Mouse (Mus musculus): ENCODE measurements around the gene Lrrk1.

Lrrk1 gene

DNA sequence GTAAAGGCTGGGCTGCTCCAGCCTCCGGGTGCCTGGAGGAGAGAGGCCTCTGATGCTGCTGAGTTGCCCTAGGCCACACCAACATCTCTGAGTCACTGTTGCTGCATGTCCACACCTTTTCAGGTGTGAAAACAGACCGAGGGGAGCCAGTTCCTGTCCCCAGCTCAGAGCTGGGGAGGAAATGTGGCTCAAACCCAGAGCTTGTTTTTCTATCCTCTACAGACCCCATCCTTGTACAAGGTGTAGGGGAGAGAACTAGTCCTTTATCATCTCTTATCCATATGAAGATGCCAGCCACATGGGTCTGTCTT is 159.6 kb downstream of the Lrrk1 start:
- DNase-seq (ENCODE audit: low read depth, low spot score): no peak

DNA sequence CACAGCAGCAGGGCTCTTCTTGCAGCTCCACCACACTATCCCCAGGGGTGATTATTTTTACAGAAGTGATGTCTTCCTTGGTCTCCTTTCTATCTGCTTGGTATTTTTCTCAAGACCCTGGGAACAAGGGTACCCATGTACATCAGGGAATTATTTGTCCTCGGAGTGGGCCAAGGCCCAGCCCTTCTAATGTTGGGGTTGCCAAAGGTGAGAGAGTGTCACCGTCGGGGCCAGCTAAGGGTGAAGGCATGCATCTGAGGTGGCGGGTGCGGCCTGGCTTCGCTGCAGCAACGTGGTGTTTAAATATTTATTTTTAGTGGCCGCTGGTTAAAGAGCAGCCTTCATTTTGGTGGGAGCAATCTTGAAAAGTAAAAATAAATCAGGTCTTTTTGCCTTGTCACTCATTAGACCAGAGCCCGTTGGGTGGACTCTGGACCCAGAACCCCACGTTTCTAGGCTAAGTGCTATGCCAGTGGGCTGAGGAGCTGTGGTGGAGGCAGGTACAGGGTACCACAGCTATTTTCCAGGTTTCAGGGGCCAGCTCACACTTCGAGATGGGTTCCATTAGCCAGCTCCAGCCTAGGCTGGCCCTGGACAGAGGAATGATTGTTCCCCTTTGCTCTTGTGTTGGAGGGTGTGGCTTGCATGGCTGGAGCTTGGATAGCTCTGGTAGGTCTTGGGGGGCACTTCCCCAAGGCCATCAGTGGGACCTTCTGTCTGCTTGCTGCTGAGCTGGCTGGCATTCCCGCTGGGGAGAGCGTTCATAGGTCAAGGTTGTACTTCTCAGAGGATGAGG is 160.1 kb downstream of the Lrrk1 start:
- no peak for DNase-seq (ENCODE audit: low read depth, low spot score)

DNA sequence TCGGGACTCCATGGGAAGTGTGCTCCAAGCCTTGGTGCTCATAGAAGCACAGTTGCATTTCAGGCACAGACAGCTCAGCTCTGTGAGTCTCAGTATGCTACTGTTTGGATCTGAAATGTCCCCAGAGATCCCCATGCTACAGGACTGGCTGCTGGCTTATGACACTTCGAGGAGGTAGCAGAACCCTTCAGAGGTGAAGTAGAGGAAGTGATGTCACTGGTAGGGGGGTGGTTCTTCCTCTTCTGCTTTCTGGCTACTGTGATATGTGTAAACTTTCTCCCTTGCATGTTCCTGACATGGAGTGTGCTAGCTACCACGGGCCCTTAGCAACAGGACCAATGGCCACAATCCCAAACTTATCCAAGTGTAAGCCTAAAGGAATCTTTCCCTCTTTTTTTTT is 162.3 kb downstream of the Lrrk1 start:
- DNase-seq (ENCODE audit: low read depth, low spot score): no peak

DNA sequence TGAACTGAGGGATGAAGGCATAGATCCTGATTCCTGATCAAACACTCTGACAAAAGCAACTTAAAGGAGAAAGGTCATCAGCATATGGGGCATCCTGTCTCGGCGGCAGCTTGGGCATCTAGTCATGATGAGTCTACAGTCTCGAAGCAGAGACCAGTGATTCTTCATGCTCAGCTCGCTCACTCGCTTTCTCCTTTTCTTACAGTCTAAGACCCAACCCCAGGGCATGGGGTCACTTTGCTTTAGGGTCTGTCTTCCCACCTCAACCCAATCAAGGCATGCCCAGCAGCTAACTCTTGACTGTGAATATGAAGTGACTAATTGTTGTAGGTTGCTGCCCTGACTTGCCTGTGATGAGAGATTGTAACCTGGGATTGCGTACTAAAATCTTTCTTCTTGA is 163.6 kb downstream of the Lrrk1 start:
- DNase-seq (ENCODE audit: low read depth, low spot score): no peak

- no peak for DNase-seq (ENCODE audit: low read depth, low spot score)
Observed at GRCm38 (mm10) chr7:66223731-66224130, 164.4 kb downstream of the Lrrk1 start.

DNA sequence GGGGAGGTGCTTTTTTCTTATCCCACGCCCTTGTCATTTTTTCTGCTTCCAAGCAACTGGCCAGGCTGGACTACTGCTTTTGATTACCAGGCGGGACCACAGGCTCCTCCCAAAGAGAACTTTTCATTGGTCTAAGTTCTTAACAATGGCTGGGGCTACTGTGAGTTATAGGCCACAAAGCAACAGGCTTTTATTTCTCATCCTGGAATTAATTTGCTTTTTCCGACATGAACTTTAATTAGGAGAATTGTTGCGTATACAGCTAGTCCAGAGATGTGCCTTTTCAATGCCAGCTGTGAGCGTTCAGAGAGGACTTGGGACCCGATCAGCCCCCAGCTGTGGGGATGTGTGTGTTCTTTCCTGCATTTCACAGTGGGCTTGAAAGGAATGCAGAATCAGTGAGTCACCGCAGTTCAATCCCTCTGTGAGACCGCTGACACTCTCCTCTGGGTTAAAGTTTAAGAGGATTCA is 165.5 kb downstream of the Lrrk1 start:
- DNase-seq (ENCODE audit: low read depth, low spot score): peak; percentile 59

DNA sequence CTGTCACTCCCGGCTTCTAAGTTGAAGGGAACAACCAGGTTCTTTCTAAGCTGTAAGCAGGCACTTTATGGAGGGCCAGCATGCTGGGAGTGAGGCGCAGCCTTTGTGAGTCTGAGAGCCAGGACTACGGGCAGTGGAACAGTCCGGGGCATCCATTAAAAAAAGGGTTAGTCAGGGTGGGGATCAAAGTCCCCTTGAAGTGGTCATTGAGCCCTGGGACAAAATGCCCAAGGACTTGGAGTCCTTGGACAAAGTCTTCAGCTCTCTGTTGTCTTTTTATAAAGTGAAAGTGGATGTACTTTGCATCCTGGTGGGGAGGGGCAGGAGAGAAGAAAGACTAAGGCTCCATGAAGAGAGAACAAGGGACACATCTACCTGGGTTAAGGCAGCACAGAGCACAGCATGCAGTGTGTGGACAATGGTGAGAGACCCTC is 168.3 kb downstream of the Lrrk1 start:
- DNase-seq (ENCODE audit: low read depth, low spot score): no peak

- no peak for DNase-seq (ENCODE audit: low read depth, low spot score)
Observed at GRCm38 (mm10) chr7:66219028-66219793, 168.9 kb downstream of the Lrrk1 start.

GRCm38 (mm10) chr7:66218193-66219014 is 169.7 kb downstream of the Lrrk1 start:
- peak; percentile 50 for DNase-seq (ENCODE audit: low read depth, low spot score)

GRCm38 (mm10) chr7:66217531-66218094 is 170.5 kb downstream of the Lrrk1 start:
- no peak for DNase-seq (ENCODE audit: low read depth, low spot score)

- DNase-seq (ENCODE audit: low read depth, low spot score): no peak
Observed at GRCm38 (mm10) chr7:66217011-66217410, 171.1 kb downstream of the Lrrk1 start.

DNA sequence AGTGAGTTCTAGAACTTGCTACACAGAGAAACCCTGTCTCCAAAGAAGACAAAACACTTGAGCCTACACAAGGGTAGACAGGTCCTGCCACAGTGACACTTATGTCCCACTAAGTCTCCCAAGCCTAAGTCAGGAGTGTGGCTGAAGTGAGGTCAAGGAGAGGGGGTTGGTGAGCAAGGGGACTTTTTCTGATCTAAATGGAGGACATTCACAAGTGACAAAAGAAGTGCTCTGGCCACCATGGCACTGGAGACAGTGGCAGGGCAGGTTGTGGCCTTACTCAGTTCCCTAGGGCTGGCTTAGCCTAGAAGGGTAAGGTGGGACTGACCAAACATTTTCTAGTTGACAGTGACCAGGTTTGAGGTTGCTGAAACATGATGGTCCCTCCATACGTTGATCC is 172.2 kb downstream of the Lrrk1 start:
- DNase-seq (ENCODE audit: low read depth, low spot score): no peak

GRCm38 (mm10) chr7:66214477-66214876 is 173.7 kb downstream of the Lrrk1 start:
- no peak for DNase-seq (ENCODE audit: low read depth, low spot score)

DNA sequence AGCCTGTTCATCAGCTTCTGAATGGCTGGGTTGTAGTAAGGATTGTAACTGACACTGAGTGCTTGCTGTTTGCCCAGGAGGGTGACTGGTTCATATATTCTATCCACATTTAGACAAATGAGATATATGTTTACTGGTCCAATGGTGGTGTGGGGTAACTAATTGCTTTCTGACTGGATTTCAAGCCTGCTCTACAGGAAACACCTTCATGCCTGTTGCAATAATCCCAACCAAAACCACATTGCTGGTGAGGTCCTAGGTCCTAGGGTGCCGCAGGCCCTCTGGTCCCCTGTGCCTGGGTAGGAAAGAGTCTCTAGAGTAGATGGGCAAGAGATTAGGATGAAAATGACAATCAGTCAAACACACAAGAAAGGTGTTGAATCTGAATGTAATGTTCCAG is 175.3 kb downstream of the Lrrk1 start:
- DNase-seq (ENCODE audit: low read depth, low spot score): no peak

DNA sequence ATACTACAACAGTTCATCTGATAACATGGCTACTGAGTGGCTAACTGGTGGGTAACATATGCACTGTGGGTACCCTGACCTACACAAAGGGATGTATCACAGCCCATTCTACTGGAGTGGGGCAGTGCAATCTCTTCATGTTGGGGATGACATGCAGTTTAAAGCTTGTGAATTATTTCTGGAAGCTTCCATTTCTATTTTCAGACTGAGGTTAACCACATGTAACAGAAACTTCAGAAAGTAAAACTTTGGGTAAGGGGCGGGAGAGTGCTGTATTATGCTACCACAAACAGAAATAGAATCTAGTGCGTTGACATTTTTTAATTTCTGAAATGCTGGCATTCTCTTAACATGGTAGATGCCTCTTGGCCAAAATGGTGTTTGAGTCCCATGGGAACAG is 178.2 kb downstream of the Lrrk1 start:
- no peak for DNase-seq (ENCODE audit: low read depth, low spot score)

DNA sequence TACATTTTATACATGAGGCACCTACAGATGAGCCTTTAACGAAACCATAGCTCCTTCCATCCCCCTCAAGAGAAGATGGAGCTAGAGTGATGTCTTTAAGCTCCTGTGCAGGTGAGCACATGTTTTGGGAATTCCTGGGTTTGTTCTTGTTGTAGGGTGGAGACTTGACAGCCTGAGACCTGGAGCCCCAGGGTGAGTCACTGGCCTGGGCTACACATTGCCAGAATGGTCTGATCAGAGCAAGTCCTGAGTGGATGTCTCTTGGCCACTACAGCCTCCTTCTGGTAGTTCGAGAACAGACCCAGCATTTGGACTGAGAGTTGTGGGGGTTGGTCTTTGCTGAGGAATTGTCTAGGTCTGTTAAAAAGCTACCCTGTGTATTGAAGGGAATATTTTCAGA is 186.5 kb downstream of the Lrrk1 start:
- DNase-seq (ENCODE audit: low read depth, low spot score): no peak

GRCm38 (mm10) chr7:66200791-66201450 is 187.2 kb downstream of the Lrrk1 start:
- peak; percentile 29 for DNase-seq (ENCODE audit: low read depth, low spot score)

GRCm38 (mm10) chr7:66200383-66200782 is 187.8 kb downstream of the Lrrk1 start:
- DNase-seq (ENCODE audit: low read depth, low spot score): no peak

DNA sequence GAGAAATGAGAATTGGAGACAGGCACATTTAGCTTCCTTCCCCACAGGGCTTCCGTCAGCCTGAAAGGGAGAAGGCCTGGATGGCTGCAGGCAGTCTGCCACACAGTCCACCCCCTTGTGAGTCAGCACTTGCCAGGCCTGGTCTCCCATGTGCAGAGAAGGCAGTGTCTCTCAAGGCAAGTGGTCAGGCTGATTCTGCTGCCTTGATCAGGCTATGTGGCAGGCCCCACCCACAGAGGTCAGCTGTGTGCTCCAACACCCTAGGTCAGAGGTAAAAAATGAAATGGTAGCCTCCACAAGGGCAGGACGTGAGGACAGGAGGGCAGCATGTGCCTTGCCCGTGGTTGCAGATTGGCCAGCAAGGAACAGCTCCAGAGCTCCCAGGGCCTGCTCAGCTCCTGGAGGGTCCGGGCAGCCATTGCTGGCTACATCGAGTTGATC is 188.7 kb downstream of the Lrrk1 start:
- no peak for DNase-seq (ENCODE audit: low read depth, low spot score)

DNA sequence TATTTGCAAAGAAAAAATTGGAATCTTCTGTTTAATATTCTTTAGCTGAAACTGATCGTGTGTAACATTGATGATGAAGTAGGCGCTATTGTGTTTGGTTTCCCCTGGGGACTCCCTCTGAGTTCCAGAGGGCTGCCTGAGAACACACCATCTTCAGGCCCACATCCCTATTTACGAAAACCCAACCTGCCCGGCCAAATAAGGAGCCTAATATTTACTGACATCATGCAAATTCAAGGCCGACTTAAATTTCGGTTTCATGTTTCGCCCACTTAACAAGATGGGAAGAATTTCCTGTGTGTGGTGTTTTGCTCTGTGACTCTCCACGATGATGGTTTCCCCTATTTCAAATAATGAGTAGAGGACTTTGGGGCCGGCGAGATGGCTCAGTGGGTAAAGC is 189.7 kb downstream of the Lrrk1 start:
- no peak for DNase-seq (ENCODE audit: low read depth, low spot score)
